Mouse (Mus musculus): ENCODE data around the gene Napepld.
A peak's percentile ranks its signal among the peaks of the same experiment; 100 is the strongest.

- peak; percentile 54; the same call in 1 of the 2 replicates for TF ChIP-seq CTCF (IDR thresholded peaks at IDR 0.05; ENCODE audit: borderline replicate concordance, extremely low read depth, insufficient read depth, insufficient read length)
- no peak for TF ChIP-seq POLR2A (IDR thresholded peaks at IDR 0.05; ENCODE audit: borderline replicate concordance, extremely low read depth, insufficient read depth, insufficient read length, poor library complexity, severe bottlenecking)
These were observed 34.4 kb upstream of the Napepld start for GRCm38 (mm10) chr5:21735584-21735983.

All from brain, embryonic 14.5 days (tissue).